Mouse (Mus musculus) spleen, adult 2 months (tissue): ENCODE results near the gene Phc3.

Experiments used
- CTCF ChIP-seq: fragments of 200-500 bp; IDR thresholded peaks from 2 replicates; pipeline ENCODE4 v1.5.1; 2011; ENCODE audit warnings: mild to moderate bottlenecking, inconsistent platforms; ENCODE audit not compliant: insufficient read depth, insufficient read length, insufficient replicate concordance; ENCODE audit errors: extremely low read depth
- POLR2A ChIP-seq: fragments of 200-500 bp; IDR thresholded peaks from 2 replicates; pipeline ENCODE4 v1.6.1; 2011; ENCODE audit warnings: low read depth, low read length, inconsistent platforms

- no peak for TF ChIP-seq POLR2A
- TF ChIP-seq CTCF: no peak
These were observed 27.4 kb upstream of the Phc3 start for GRCm38 (mm10) chr3:30996688-30997014.
